Mouse (Mus musculus) liver, embryonic 14.5 days (tissue): ENCODE results near the gene Rimbp2.

Source experiments
- CTCF ChIP-seq: IDR thresholded peaks from 2 replicates; pipeline ENCODE4 v1.5.1; 2016; ENCODE audit warnings: antibody characterized with exemption, low read depth, control low read depth
- EP300 ChIP-seq: IDR thresholded peaks from 2 replicates; pipeline ENCODE4 v1.6.1; 2016; ENCODE audit warnings: antibody characterized with exemption, low read depth

DNA sequence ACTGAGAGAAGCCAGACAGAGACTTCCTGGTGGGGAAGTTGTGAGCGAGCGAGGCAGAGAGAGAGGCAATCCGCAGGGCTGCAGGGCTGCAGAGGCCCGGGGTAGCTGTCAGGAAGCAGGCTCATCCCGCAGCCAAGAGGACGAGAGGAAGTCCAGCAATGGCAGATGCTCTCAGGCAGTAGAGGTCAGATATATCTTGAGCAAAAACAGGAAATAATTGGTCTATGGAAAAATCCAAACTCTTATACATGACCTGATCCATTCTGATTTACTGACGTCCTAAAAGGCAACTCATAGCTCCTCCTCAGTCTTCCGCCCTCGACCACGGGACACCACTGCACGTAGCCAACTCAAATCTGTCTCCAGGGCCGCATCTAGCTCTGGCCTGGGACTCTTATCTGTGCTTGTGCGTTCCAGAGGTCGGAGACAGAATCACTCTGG, 49.3 kb upstream of the Rimbp2 start:
- TF ChIP-seq CTCF (no peak), EP300 (no peak)
